Mouse (Mus musculus) embryo, embryonic 10.5 days (tissue): ENCODE results near the gene Etv6.

Experiments used
- DNase-seq: peaks from one replicate; pipeline ENCODE4 v3.0.0-alpha.2; 2015; ENCODE audit warnings: low spot score

Etv6 gene

GRCm38 (mm10) chr6:134171906-134172728 is 136.6 kb downstream of the Etv6 start:
- DNase-seq = no peak

GRCm38 (mm10) chr6:134173439-134173838 is 137.9 kb downstream of the Etv6 start:
- no peak for DNase-seq

- no peak for DNase-seq
These were observed 139.6 kb downstream of the Etv6 start for GRCm38 (mm10) chr6:134175059-134175458.

- no peak for DNase-seq
These were observed 141.7 kb downstream of the Etv6 start for GRCm38 (mm10) chr6:134177196-134177595.

- DNase-seq = no peak
These were observed 146.9 kb downstream of the Etv6 start for GRCm38 (mm10) chr6:134182301-134182948.

GRCm38 (mm10) chr6:134183592-134184342 is 148.3 kb downstream of the Etv6 start:
- no peak for DNase-seq

- DNase-seq = no peak
These were observed 150.9 kb downstream of the Etv6 start for GRCm38 (mm10) chr6:134186286-134186903.

GRCm38 (mm10) chr6:134188719-134189118 is 153.2 kb downstream of the Etv6 start:
- DNase-seq = peak; percentile 36

- DNase-seq = no peak
These were observed 153.7 kb downstream of the Etv6 start for GRCm38 (mm10) chr6:134189174-134189573.

- DNase-seq = peak; percentile 39
These were observed 154.2 kb downstream of the Etv6 start for GRCm38 (mm10) chr6:134189575-134190132.

- no peak for DNase-seq
These were observed 155.2 kb downstream of the Etv6 start for GRCm38 (mm10) chr6:134190597-134191278.

GRCm38 (mm10) chr6:134192710-134193109 is 157.2 kb downstream of the Etv6 start:
- DNase-seq = no peak

- DNase-seq = no peak
These were observed 164.4 kb downstream of the Etv6 start for GRCm38 (mm10) chr6:134199895-134200294.

- no peak for DNase-seq
These were observed 165.1 kb downstream of the Etv6 start for GRCm38 (mm10) chr6:134200577-134200976.

GRCm38 (mm10) chr6:134202176-134202575 is 166.7 kb downstream of the Etv6 start:
- DNase-seq = no peak

GRCm38 (mm10) chr6:134205163-134205562 is 169.7 kb downstream of the Etv6 start:
- no peak for DNase-seq

GRCm38 (mm10) chr6:134205726-134206125 is 170.2 kb downstream of the Etv6 start:
- DNase-seq = no peak

- no peak for DNase-seq
These were observed 170.8 kb downstream of the Etv6 start for GRCm38 (mm10) chr6:134206251-134206650.

GRCm38 (mm10) chr6:134207391-134208179 is 172.1 kb downstream of the Etv6 start:
- no peak for DNase-seq

GRCm38 (mm10) chr6:134208180-134208952 is 172.9 kb downstream of the Etv6 start:
- DNase-seq = no peak
